Mouse (Mus musculus): ENCODE data around the gene Hist1h2ap.

- no peak for TF ChIP-seq EP300 (optimal IDR thresholded peaks at IDR 0.05)
- TF ChIP-seq CTCF (IDR thresholded peaks at IDR 0.05; ENCODE audit: low read depth), result no peak
Measured at GRCm38 (mm10) chr13:21855146-21855545, 21.8 kb upstream of the Hist1h2ap start.
